Mouse (Mus musculus) neural tube, embryonic 14.5 days (tissue): ENCODE data around the gene Ap1g1. TPM values are rescaled to one million over a fixed set of nuclear protein-coding genes. Genes with fewer than 3 reads are reported as not detected.

Experiments
- ATAC-seq: fragments of 200-750 bp; cut with Nextera tagmentation; 2 replicates; pipeline ENCODE4 v1.8.0; 2017; ENCODE audit warnings: low read depth, mild to moderate bottlenecking, moderate TSS enrichment, moderate library complexity
- H3K27ac ChIP-seq: fragments of 300-500 bp; sonication (generic); 2 replicates; pipeline ENCODE4 v1.5.1; 2014; ENCODE audit warnings: low read depth, mild to moderate bottlenecking, control low read depth, low read length, moderate library complexity, mixed read lengths
- H3K27me3 ChIP-seq: fragments of 300-500 bp; sonication (generic); 2 replicates; pipeline ENCODE4 v1.6.1; 2014; ENCODE audit warnings: low read length; ENCODE audit not compliant: control insufficient read depth, insufficient read depth
- H3K36me3 ChIP-seq: fragments of 300-500 bp; sonication (generic); 2 replicates; pipeline ENCODE4 v1.6.1; 2014; ENCODE audit warnings: low read length, mixed read lengths; ENCODE audit not compliant: control insufficient read depth, insufficient read depth
- H3K4me1 ChIP-seq: fragments of 300-500 bp; sonication (generic); 2 replicates; pipeline ENCODE4 v1.6.1; 2014; ENCODE audit warnings: low read length; ENCODE audit not compliant: control insufficient read depth, insufficient read depth
- H3K4me2 ChIP-seq: fragments of 300-500 bp; sonication (generic); 2 replicates; pipeline ENCODE4 v1.6.1; 2014; ENCODE audit warnings: mild to moderate bottlenecking, low read depth, low read length, control low read depth
- H3K4me3 ChIP-seq: fragments of 300-500 bp; sonication (generic); 2 replicates; pipeline ENCODE4 v1.5.1; 2014; ENCODE audit warnings: low read depth, low read length, control low read depth, mixed read lengths
- H3K9ac ChIP-seq: fragments of 300-500 bp; sonication (generic); replicated peaks from 2 replicates; pipeline ENCODE4 v1.6.1; 2014; ENCODE audit warnings: low read depth, mild to moderate bottlenecking, control low read depth, low read length, mixed read lengths
- H3K9me3 ChIP-seq: fragments of 300-500 bp; sonication (generic); 2 replicates; pipeline ENCODE4 v1.6.1; 2016; ENCODE audit warnings: low read length; ENCODE audit not compliant: control insufficient read depth
- whole genome bisulfite sequencing: fragments of 180-500 bp; shearing (Covaris S2); extraction: QIAGEN DNeasy Blood & Tissue Kit; methylation state at CpG from one replicate; pipeline ENCODE4 v1.1.7; 2014; 5-methylcytosine and 5-hydroxymethylcytosine counted together
- polyA plus RNA-seq: library from polyadenylated mRNA; unstranded; fragments of >200 nt; fragmentation: Nextera tagmentation; extraction: Ambion mirVana; gene quantifications from 2 replicates; pipeline ENCODE4 v1.2.1, GENCODE M21; 2014

Gene Ap1g1
- polyA plus RNA-seq, 1 experiment from 2014 or later: 39.2 TPM

DNA sequence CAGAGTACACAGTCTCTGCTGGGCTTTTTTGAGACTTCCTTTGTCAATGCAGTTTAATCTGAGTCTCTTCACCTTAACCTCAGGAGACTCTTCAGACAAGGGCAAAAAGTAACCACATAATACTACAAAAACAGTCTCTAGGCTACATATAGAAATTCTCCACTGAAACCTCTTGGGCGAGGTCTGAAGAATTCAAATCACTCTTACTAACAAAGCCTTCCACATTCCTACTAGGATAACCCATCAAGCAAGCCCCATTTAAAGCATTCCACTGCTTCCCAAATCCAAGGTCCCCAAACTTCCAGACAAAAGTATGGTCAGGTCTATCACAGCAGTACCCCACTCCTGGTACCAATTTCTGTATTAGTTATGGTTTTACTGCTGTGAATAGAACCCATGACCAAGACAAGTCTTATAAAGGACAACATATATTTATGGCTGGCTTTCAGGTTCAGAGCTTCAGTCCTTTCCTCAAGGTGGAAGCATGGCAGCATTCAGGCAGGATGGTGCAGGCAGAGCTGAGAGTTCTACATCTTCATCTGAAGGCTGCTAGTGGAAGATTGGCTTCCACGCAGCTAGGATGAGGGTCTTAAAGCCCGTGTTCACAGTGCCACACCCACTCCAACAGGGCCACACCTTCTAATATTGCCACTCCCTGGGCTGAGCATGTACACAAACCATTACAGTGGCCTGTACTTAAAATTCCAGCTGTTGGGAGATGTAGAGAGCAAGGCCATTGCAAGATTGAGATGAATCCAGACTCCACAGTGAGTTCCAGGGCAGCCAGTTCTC lies 112.6 kb downstream of the Ap1g1 start:
- Histone ChIP-seq H3K36me3 (no peaks in the 10 kb centered on the region), H3K4me1 (no peaks in the 10 kb centered on the region), H3K9ac (no peak overlapping the region), H3K27ac (no peak overlapping the region), H3K27me3 (no peaks in the 10 kb centered on the region), H3K4me2 (no peak overlapping the region), H3K4me3 (no peak overlapping the region), H3K9me3 (no peaks in the 10 kb centered on the region)
- ATAC-seq: no peak
- 94% methylated on average over 3 of the region's 3 CpGs for WGBS

- H3K9me3 ChIP-seq: no peaks in the 10 kb centered on the region
- no peaks in the 10 kb centered on the region for H3K4me1 ChIP-seq
- H3K4me2 ChIP-seq: no peak overlapping the region
- ATAC-seq: no peak
- H3K9ac ChIP-seq: no peak overlapping the region
- 92% methylated on average over 1 of the region's 1 CpGs for WGBS
- H3K27ac ChIP-seq: no peak overlapping the region
- no peaks in the 10 kb centered on the region for H3K36me3 ChIP-seq
- H3K27me3 ChIP-seq: no peaks in the 10 kb centered on the region
- H3K4me3 ChIP-seq: no peak overlapping the region
These were observed 116.3 kb downstream of the Ap1g1 start for GRCm38 (mm10) chr8:109894636-109895035.

DNA sequence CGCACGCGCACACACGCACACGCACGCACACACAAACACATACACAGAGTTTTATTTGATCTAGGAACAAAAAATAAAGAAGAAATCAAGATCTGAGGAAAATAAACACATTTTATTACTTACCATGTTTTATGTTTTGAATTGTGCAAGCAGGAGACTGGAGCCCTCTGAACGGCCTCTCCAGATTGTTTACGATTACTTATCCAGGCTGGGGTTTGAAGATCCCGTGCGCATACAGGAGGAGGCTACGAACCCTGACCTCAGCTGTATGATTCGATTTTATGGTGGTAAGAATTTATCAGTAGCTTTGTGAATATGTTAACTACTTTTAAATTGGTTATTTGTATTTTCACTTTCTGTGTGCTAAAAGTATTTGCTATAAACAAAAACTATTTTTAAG lies 117.0 kb downstream of the Ap1g1 start:
- no peak overlapping the region for H3K4me3 ChIP-seq
- no peaks in the 10 kb centered on the region for H3K36me3 ChIP-seq
- H3K9me3 ChIP-seq: no peaks in the 10 kb centered on the region
- H3K9ac ChIP-seq: no peak overlapping the region
- H3K27ac ChIP-seq: no peak overlapping the region
- 89% methylated on average over 12 of the region's 12 CpGs for WGBS
- ATAC-seq: no peak
- no peak overlapping the region for H3K4me2 ChIP-seq
- H3K27me3 ChIP-seq: no peaks in the 10 kb centered on the region
- no peaks in the 10 kb centered on the region for H3K4me1 ChIP-seq

DNA sequence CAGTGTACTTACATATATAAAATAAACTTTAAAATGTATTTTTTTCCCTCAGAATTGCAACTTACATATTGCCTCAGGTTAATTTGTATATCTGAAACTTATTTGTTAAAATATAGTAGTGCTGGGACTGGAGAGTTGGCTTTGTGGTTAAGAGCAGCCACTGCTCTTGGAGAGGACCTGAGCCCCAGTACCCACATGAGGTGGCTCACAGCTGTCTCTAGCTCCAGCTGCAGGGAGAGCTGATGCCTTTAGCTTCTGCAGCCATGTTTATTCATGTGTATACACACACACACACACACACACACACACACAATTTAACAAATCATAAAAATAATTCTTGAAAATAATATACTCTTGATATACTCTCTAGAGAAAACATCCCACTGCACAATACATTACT lies 124.0 kb downstream of the Ap1g1 start:
- Histone ChIP-seq H3K4me1 (no peaks in the 10 kb centered on the region), H3K27ac (no peak overlapping the region), H3K9ac (no peak overlapping the region), H3K4me2 (no peak overlapping the region), H3K36me3 (no peaks in the 10 kb centered on the region), H3K9me3 (no peaks in the 10 kb centered on the region), H3K4me3 (no peak overlapping the region), H3K27me3 (no peaks in the 10 kb centered on the region)
- ATAC-seq: no peak

DNA sequence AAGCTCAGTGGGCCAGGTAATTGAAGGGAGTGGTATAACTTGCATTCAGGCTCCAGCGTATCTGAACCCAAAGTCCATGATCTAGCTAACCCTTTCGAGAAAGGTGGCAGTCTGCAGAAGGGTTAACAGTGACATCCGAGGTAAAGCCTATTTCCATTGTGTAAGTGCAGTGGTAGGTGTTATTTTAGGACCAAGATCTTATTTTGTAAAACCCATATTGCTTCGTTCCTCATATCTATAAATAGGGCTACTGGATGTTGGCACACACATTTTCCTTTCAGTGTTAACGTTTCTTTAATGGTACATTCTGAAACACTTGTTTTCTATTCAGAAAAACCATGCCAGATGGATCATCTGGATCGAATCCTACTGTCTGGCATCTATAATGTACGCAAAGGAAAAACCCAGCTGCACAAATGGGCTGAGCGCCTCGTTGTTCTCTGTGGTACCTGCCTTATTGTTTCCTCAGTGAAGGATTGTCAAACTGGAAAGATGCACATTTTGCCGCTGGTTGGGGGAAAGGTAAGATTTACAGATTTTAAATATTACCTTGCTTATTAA lies 125.6 kb downstream of the Ap1g1 start:
- 84% methylated on average over 10 of the region's 10 CpGs for WGBS
- H3K4me1 ChIP-seq: no peaks in the 10 kb centered on the region
- ATAC-seq: no peak
- H3K4me2 ChIP-seq: no peak overlapping the region
- 0 out of 2 replicates have a peak overlapping the region, but pooled peaks have one; percentile 28 for H3K27ac ChIP-seq
- H3K4me3 ChIP-seq: no peak overlapping the region
- no peaks in the 10 kb centered on the region for H3K27me3 ChIP-seq
- peaks cover 3% of the 10 kb centered on the region; the same call in 1 of the 2 replicates for H3K36me3 ChIP-seq
- H3K9me3 ChIP-seq: no peaks in the 10 kb centered on the region
- no peak overlapping the region for H3K9ac ChIP-seq

- Histone ChIP-seq H3K36me3 (peaks cover 9% of the 10 kb centered on the region; the same call in 1 of the 2 replicates), H3K4me2 (no peak overlapping the region), H3K27ac (peak overlapping the region; percentile 28; the same call in 1 of the 2 replicates), H3K4me1 (no peaks in the 10 kb centered on the region), H3K9ac (no peak overlapping the region), H3K27me3 (no peaks in the 10 kb centered on the region), H3K9me3 (no peaks in the 10 kb centered on the region), H3K4me3 (no peak overlapping the region)
- 95% methylated on average over 1 of the region's 1 CpGs for WGBS
- ATAC-seq: no peak
These were observed 126.7 kb downstream of the Ap1g1 start for GRCm38 (mm10) chr8:109904928-109905668.

DNA sequence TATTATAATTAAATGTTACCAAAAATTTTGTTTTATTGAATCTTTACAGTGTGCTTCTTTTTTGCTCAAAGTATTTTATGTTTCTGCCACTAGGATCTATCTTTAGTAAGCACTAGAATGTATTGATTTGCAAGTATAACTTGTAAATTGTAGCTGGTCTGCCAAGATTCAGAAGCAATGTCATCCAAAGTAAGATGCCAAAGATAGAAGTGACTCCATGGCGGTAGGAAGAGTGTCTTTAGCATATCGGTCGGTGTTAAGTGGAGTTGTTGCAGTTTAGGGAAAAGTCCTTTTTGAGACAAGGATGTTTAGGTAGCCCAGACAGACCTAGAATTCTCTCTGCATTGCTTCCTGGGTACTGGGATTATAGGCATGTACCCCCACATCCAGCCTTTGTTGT lies 128.6 kb downstream of the Ap1g1 start:
- Histone ChIP-seq H3K27me3 (no peaks in the 10 kb centered on the region), H3K27ac (no peak overlapping the region), H3K36me3 (peaks cover 11% of the 10 kb centered on the region; the same call in 1 of the 2 replicates), H3K9me3 (no peaks in the 10 kb centered on the region), H3K9ac (no peak overlapping the region), H3K4me1 (no peaks in the 10 kb centered on the region), H3K4me2 (no peak overlapping the region), H3K4me3 (no peak overlapping the region)
- WGBS: 94% methylated on average over 3 of the region's 3 CpGs
- ATAC-seq: no peak

DNA sequence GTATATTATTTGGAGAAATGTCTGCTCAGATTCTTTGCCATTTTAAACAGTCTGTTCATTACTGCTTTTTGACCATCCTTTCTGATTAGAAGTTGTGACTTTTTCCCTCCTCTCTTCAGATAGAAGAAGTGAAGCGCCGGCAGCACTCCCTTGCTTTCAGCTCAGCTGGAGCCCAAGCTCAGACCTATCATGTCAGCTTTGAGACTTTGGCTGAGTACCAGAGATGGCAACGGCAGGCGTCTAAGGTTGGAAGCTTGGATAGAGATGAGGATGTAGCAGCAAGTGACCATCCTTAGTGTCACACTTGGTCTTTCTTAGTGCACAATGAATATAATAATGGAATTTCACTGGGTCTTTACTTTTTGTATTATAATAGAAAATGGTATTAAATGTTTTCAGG lies 129.0 kb downstream of the Ap1g1 start:
- Histone ChIP-seq H3K9ac (no peak overlapping the region), H3K36me3 (peaks cover 15% of the 10 kb centered on the region), H3K27me3 (no peaks in the 10 kb centered on the region), H3K4me1 (no peaks in the 10 kb centered on the region), H3K4me3 (no peak overlapping the region), H3K9me3 (no peaks in the 10 kb centered on the region), H3K4me2 (no peak overlapping the region), H3K27ac (no peak overlapping the region)
- WGBS: 95% methylated on average over 4 of the region's 4 CpGs
- ATAC-seq: no peak
